Mouse (Mus musculus) A20 (cell line): ENCODE data around the gene Zbtb40.

Experiments used
- DNase-seq: peaks from one replicate; pipeline ENCODE4 v3.0.0-alpha.2; 2011; ENCODE audit warnings: low read depth, low spot score

Gene Zbtb40

GRCm38 (mm10) chr4:137033115-137033887, 15.3 kb downstream of the Zbtb40 start:
- DNase-seq: no peak

GRCm38 (mm10) chr4:137032456-137032855, 16.1 kb downstream of the Zbtb40 start:
- DNase-seq: no peak

GRCm38 (mm10) chr4:137031319-137031718, 17.3 kb downstream of the Zbtb40 start:
- DNase-seq: no peak

GRCm38 (mm10) chr4:137029348-137029747, 19.3 kb downstream of the Zbtb40 start:
- DNase-seq: no peak

GRCm38 (mm10) chr4:137027051-137027450, 21.6 kb downstream of the Zbtb40 start:
- DNase-seq: no peak

- no peak for DNase-seq
Observed at GRCm38 (mm10) chr4:137025570-137025969, 23.0 kb downstream of the Zbtb40 start.

GRCm38 (mm10) chr4:137025133-137025532, 23.5 kb downstream of the Zbtb40 start:
- DNase-seq: no peak

- no peak for DNase-seq
Observed at GRCm38 (mm10) chr4:137020065-137020464, 28.5 kb downstream of the Zbtb40 start.

- DNase-seq: peak; percentile 70
Observed at GRCm38 (mm10) chr4:137015934-137016333, 32.7 kb downstream of the Zbtb40 start.

- no peak for DNase-seq
Observed at GRCm38 (mm10) chr4:137015476-137015856, 33.1 kb downstream of the Zbtb40 start.

GRCm38 (mm10) chr4:137014654-137015475, 33.7 kb downstream of the Zbtb40 start:
- DNase-seq: peak; percentile 22

GRCm38 (mm10) chr4:137014124-137014523, 34.5 kb downstream of the Zbtb40 start:
- DNase-seq: no peak

- no peak for DNase-seq
Observed at GRCm38 (mm10) chr4:137006966-137007365, 41.6 kb downstream of the Zbtb40 start.

GRCm38 (mm10) chr4:137001825-137002224, 46.8 kb downstream of the Zbtb40 start:
- DNase-seq: no peak

GRCm38 (mm10) chr4:137001020-137001419, 47.6 kb downstream of the Zbtb40 start:
- DNase-seq: no peak

GRCm38 (mm10) chr4:136998371-136998770, 50.2 kb downstream of the Zbtb40 start:
- DNase-seq: no peak

- DNase-seq: no peak
Observed at GRCm38 (mm10) chr4:136997723-136998345, 50.8 kb downstream of the Zbtb40 start.

GRCm38 (mm10) chr4:136996933-136997332, 51.7 kb downstream of the Zbtb40 start:
- DNase-seq: no peak

GRCm38 (mm10) chr4:136995361-136995760, 53.2 kb downstream of the Zbtb40 start:
- no peak for DNase-seq

- no peak for DNase-seq
Observed at GRCm38 (mm10) chr4:136981993-136982695, 66.5 kb downstream of the Zbtb40 start.

- DNase-seq: peak; percentile 77
Observed at GRCm38 (mm10) chr4:136981347-136981746, 67.3 kb downstream of the Zbtb40 start.

- DNase-seq: no peak
Observed at GRCm38 (mm10) chr4:136980921-136981320, 67.7 kb downstream of the Zbtb40 start.
